Mouse (Mus musculus) testis, adult 2 months (tissue): ENCODE measurements around the gene Gm10322.

Source experiments
- CTCF ChIP-seq: fragments of 200-500 bp; IDR thresholded peaks from 2 replicates; pipeline ENCODE4 v1.5.1; 2012; ENCODE audit warnings: low read depth, mild to moderate bottlenecking, inconsistent platforms, low read length, moderate library complexity; ENCODE audit not compliant: control insufficient read depth, insufficient read depth, insufficient replicate concordance
- POLR2A ChIP-seq: fragments of 200-500 bp; IDR thresholded peaks from 2 replicates; pipeline ENCODE4 v1.6.1; 2012; ENCODE audit warnings: low read depth, mild to moderate bottlenecking, inconsistent platforms, low read length, moderate library complexity; ENCODE audit not compliant: control insufficient read depth

GRCm38 (mm10) chr10:59603843-59604242 is 12.0 kb upstream of the Gm10322 start:
- TF ChIP-seq CTCF (no peak), POLR2A (no peak)
